Mouse (Mus musculus) bone marrow, adult 2 months (tissue): ENCODE results near the gene Chka.

Experiments used
- CTCF ChIP-seq: fragments of 200-500 bp; IDR thresholded peaks from 2 replicates; pipeline ENCODE4 v1.5.1; 2011; ENCODE audit warnings: low read length, control low read depth; ENCODE audit not compliant: control insufficient read depth, insufficient read depth
- POLR2A ChIP-seq: fragments of 200-500 bp; IDR thresholded peaks from 2 replicates; pipeline ENCODE4 v1.6.1; 2011; ENCODE audit warnings: low read depth, mild to moderate bottlenecking, control low read depth, low read length, borderline replicate concordance; ENCODE audit not compliant: control insufficient read depth

DNA sequence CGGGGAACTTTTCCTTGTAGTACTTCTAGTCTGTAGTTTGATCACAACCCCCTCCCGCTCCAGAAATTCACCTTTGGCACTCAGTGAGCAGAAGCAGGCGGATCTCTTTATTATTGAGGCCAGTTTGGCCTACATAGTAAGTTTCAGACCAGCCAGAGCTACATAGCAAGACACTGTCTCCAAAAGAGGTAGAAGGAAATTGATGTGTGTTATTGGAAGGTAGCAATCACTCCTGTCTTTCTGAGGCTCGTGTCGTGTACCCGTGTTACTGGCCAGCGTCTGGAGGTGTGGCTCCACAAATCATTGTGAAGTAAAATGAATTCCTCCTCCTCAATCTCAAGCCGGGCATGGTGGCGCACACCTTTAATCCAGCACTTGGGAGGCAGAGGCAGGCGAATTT is 1.5 kb downstream of the Chka start:
- TF ChIP-seq CTCF (no peak), POLR2A (no peak)
